Mouse (Mus musculus) brain, embryonic 18.5 days (tissue): ENCODE results near the gene Rps6kc1.

Experiments used
- DNase-seq: peaks from one replicate; pipeline ENCODE4 v3.0.0-alpha.2; 2012; ENCODE audit warnings: low read depth, low spot score

Rps6kc1 gene

GRCm38 (mm10) chr1:190901082-190901481, 10.5 kb downstream of the Rps6kc1 start:
- no peak for DNase-seq

- no peak for DNase-seq
Observed at GRCm38 (mm10) chr1:190898899-190899575, 12.5 kb downstream of the Rps6kc1 start.

GRCm38 (mm10) chr1:190898186-190898585, 13.4 kb downstream of the Rps6kc1 start:
- no peak for DNase-seq

GRCm38 (mm10) chr1:190893559-190894167, 17.9 kb downstream of the Rps6kc1 start:
- no peak for DNase-seq

- DNase-seq = no peak
Observed at GRCm38 (mm10) chr1:190888646-190889045, 22.9 kb downstream of the Rps6kc1 start.

GRCm38 (mm10) chr1:190888031-190888430, 23.5 kb downstream of the Rps6kc1 start:
- no peak for DNase-seq

GRCm38 (mm10) chr1:190886014-190886413, 25.6 kb downstream of the Rps6kc1 start:
- no peak for DNase-seq

- DNase-seq = peak; percentile 34
Observed at GRCm38 (mm10) chr1:190881422-190881821, 30.1 kb downstream of the Rps6kc1 start.

- DNase-seq = no peak
Observed at GRCm38 (mm10) chr1:190880638-190881037, 30.9 kb downstream of the Rps6kc1 start.

- DNase-seq = no peak
Observed at GRCm38 (mm10) chr1:190875751-190876150, 35.8 kb downstream of the Rps6kc1 start.

- no peak for DNase-seq
Observed at GRCm38 (mm10) chr1:190875089-190875488, 36.5 kb downstream of the Rps6kc1 start.

GRCm38 (mm10) chr1:190871068-190871467, 40.5 kb downstream of the Rps6kc1 start:
- DNase-seq = no peak

- DNase-seq = no peak
Observed at GRCm38 (mm10) chr1:190869996-190870395, 41.6 kb downstream of the Rps6kc1 start.

- no peak for DNase-seq
Observed at GRCm38 (mm10) chr1:190868790-190869189, 42.8 kb downstream of the Rps6kc1 start.

- DNase-seq = no peak
Observed at GRCm38 (mm10) chr1:190861626-190862025, 49.9 kb downstream of the Rps6kc1 start.

- no peak for DNase-seq
Observed at GRCm38 (mm10) chr1:190854465-190854864, 57.1 kb downstream of the Rps6kc1 start.

- no peak for DNase-seq
Observed at GRCm38 (mm10) chr1:190849162-190849865, 62.3 kb downstream of the Rps6kc1 start.

- no peak for DNase-seq
Observed at GRCm38 (mm10) chr1:190848676-190849075, 62.9 kb downstream of the Rps6kc1 start.

- no peak for DNase-seq
Observed at GRCm38 (mm10) chr1:190846956-190847355, 64.6 kb downstream of the Rps6kc1 start.

- DNase-seq = peak; percentile 24
Observed at GRCm38 (mm10) chr1:190846074-190846730, 65.4 kb downstream of the Rps6kc1 start.

GRCm38 (mm10) chr1:190845419-190845818, 66.2 kb downstream of the Rps6kc1 start:
- DNase-seq = no peak

GRCm38 (mm10) chr1:190844356-190844755, 67.2 kb downstream of the Rps6kc1 start:
- DNase-seq = no peak
